Mouse (Mus musculus): ENCODE measurements at regions not wholly inside any gene's neighbourhood (a gene's known extent, or its start where the extent isn't known, plus 50 kb on each side); places are given as distances from the start of the nearest gene placed in this dataset.

- TF ChIP-seq CTCF (IDR thresholded peaks at IDR 0.05; ENCODE audit: borderline replicate concordance, insufficient read depth, low read length) (no peak), POLR2A (IDR thresholded peaks at IDR 0.05; ENCODE audit: low read depth, low read length) (no peak)
Observed at GRCm38 (mm10) chr17:13566680-13567079, 193.7 kb upstream of the Afdn start.
